Mouse (Mus musculus): Measurements from ENCODE around the gene Rab22a. TPM values are rescaled to one million over a fixed set of nuclear protein-coding genes. Genes with fewer than 3 reads are reported as not detected.

Gene Rab22a
- polyA plus RNA-seq, 2 experiments, result 23.9 to 49.4 TPM

DNA sequence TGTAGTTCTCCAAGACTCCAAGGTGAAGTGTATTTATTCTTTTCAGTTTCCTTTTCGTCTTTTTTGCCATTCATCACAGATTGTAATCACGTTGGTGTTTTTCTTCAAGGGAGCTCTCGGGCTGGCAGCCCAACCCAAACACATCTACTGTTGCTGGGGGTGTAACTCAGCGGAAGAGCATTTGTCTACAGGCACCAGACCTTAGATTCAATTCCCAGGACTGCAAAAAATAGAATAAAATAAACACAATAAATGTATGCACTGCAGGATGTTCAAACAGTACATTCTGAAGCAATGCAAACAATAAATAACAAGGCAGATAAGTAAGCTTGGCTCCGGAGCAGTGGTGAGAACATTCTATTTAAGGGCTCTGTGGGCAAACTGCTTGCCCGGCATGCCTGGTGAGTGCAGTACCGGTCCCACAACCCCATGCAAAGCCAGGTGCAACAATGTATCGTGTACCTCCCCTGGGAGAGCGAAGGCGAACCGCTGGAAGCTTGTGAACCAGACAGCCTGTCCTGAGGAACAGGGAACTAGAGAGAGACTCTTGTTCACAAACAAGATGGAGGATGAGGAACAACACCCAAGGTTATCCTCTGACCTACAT is 62.8 kb downstream of the Rab22a start:
- no peak for ATAC-seq (ENCODE audit: low FRiP score, low read depth)
- 74% methylated on average over 11 of the region's 11 CpGs for WGBS
- H3K9me3 ChIP-seq (ENCODE audit: control insufficient read depth, low read length), result no peaks in the 10 kb centered on the region; the same call in 1 of the 2 replicates

DNA sequence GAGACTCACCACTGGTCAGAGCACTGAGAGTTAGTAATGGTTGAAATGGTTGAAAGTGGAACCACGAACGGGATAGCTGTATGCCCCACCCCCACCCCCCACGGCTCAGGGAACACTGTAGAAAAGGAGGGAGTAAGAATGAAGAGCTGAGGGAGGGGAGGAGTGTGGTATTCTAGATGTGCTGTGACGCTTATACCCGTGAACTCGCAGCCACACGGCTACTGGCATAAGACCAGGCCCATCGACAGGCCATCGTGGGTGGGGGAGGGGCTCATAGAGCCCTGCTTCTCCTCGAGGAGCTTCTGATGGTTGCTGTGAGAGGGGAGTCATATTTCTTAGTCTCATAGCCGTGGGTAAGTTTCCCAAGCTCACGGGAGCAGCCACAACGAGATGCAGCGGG is 64.8 kb downstream of the Rab22a start:
- WGBS, result 32% methylated on average over 14 of the region's 14 CpGs
- Histone ChIP-seq H3K27me3 (ENCODE audit: control insufficient read depth, insufficient read depth, low read length) (no peaks in the 10 kb centered on the region), H3K27ac (replicated peaks; ENCODE audit: low read depth, low read length) (no peak overlapping the region)

More for the DNA sequence above, 62.8 kb downstream of the Rab22a start:
- no peak overlapping the region for H3K4me3 ChIP-seq (replicated peaks; ENCODE audit: low read length)
- H3K27ac ChIP-seq (replicated peaks; ENCODE audit: low read depth, low read length), result no peak overlapping the region
- no peaks in the 10 kb centered on the region for H3K36me3 ChIP-seq (ENCODE audit: control insufficient read depth, insufficient read depth, low read length)
- H3K9ac ChIP-seq (ENCODE audit: low read depth, low read length, severe bottlenecking), result no peak overlapping the region
- DNase-seq (ENCODE audit: low spot score), result no peak
- no peak for TF ChIP-seq POLR2A (IDR thresholded peaks at IDR 0.05; ENCODE audit: borderline replicate concordance, extremely low read depth, insufficient read depth, insufficient read length)
- no peaks in the 10 kb centered on the region for H3K27me3 ChIP-seq (ENCODE audit: control insufficient read depth, insufficient read depth, low read length)
- H3K4me1 ChIP-seq (ENCODE audit: control insufficient read depth, insufficient read depth, low read length), result peaks cover 4% of the 10 kb centered on the region
- H3K4me2 ChIP-seq (replicated peaks; ENCODE audit: low read depth, low read length, severe bottlenecking), result no peak overlapping the region

DNA sequence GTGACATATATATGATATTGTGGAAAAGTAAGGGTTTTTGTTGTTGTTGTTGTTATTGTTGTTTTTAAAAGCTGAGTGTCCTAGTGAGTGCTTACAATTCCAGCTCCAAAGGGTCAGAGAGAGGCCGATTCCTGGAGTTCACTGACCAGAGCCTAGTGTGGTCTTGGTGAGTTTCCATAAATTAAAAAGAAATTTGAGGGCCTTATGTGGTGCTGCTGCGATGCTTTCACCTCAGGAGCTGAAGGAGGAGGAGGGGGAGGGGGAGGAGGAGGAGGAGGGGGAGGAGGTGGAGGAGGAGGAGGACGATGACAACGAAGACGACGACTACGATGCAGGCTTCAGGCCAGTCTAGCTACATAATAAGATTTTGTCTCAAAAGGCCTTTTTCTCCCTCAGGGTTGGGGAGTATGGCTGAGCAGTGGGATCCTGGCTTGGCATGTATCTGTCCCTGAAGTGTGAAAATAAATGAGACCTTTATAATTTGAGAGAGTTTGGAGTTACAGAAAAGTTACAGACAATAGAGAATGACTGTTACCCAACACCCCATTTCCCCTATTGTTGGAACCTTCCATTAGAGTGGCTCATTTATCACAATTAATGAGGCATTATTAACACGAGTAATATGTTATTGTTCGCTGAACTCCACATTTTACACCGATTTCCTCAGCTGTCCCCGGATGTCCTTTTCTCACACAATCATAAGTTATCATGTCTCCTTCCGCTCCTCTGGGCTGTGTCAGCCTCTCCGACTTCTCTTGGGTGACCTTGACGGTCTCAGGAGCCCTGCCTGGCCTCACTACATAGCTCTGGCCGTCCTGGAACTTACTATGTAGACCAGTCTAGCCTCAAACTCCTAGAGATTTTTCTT is 65.6 kb downstream of the Rab22a start:
- 74% methylated on average over 15 of the region's 15 CpGs for WGBS
- no peak overlapping the region for H3K27ac ChIP-seq (replicated peaks; ENCODE audit: low read depth, low read length)
- no peak for TF ChIP-seq POLR2A (IDR thresholded peaks at IDR 0.05; ENCODE audit: borderline replicate concordance, extremely low read depth, insufficient read depth, insufficient read length)
- no peaks in the 10 kb centered on the region for H3K9me3 ChIP-seq (ENCODE audit: control insufficient read depth, low read length)
- no peak overlapping the region for H3K9ac ChIP-seq (ENCODE audit: low read depth, low read length, severe bottlenecking)
- no peak overlapping the region for H3K4me2 ChIP-seq (replicated peaks; ENCODE audit: low read depth, low read length, severe bottlenecking)
- no peak for ATAC-seq (ENCODE audit: low FRiP score, low read depth)
- DNase-seq (ENCODE audit: low spot score), result no peak
- H3K27me3 ChIP-seq (ENCODE audit: control insufficient read depth, insufficient read depth, low read length), result no peaks in the 10 kb centered on the region
- no peak overlapping the region for H3K4me3 ChIP-seq (replicated peaks; ENCODE audit: low read length)
- H3K4me1 ChIP-seq (ENCODE audit: control insufficient read depth, insufficient read depth, low read length), result peaks cover 4% of the 10 kb centered on the region
- no peaks in the 10 kb centered on the region for H3K36me3 ChIP-seq (ENCODE audit: control insufficient read depth, insufficient read depth, low read length)

More for the DNA sequence above, 64.8 kb downstream of the Rab22a start:
- H3K9ac ChIP-seq (ENCODE audit: low read depth, low read length, severe bottlenecking), result peak overlapping the region; percentile 32; the same call in 1 of the 2 replicates
- H3K4me3 ChIP-seq (replicated peaks; ENCODE audit: low read length), result no peak overlapping the region
- no peaks in the 10 kb centered on the region for H3K36me3 ChIP-seq (ENCODE audit: control insufficient read depth, insufficient read depth, low read length)
- H3K4me1 ChIP-seq (ENCODE audit: control insufficient read depth, insufficient read depth, low read length), result peaks cover 4% of the 10 kb centered on the region
- H3K9me3 ChIP-seq (ENCODE audit: control insufficient read depth, low read length), result no peaks in the 10 kb centered on the region
- DNase-seq (ENCODE audit: low spot score) (no peak), ATAC-seq (ENCODE audit: low FRiP score, low read depth) (peak; percentile 38; the same call in 1 of the 2 replicates)
- no peak overlapping the region for H3K4me2 ChIP-seq (replicated peaks; ENCODE audit: low read depth, low read length, severe bottlenecking)
- TF ChIP-seq POLR2A (IDR thresholded peaks at IDR 0.05; ENCODE audit: borderline replicate concordance, extremely low read depth, insufficient read depth, insufficient read length), result no peak

DNA sequence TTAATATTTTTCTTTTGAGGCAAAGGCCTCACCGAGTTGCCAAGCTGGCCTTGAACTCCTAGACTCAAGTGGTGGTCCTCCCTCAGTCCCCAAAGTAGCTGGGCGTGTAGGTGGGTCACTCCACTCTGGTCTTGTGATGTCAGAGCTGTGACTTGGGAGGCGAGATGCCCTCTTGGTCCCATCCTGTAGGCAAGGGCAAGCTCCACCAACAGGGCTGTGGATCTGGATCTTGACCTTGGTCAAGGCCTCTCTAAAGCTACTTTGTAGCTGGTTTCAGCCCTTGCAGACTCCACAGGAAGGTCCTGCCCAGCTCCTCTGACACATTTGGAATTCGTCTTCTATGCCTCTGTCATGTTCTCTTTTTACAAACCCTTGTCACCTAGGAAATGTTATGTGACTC is 66.3 kb downstream of the Rab22a start:
- TF ChIP-seq POLR2A (IDR thresholded peaks at IDR 0.05; ENCODE audit: borderline replicate concordance, extremely low read depth, insufficient read depth, insufficient read length), result no peak
- Histone ChIP-seq H3K9ac (ENCODE audit: low read depth, low read length, severe bottlenecking) (no peak overlapping the region), H3K27me3 (ENCODE audit: control insufficient read depth, insufficient read depth, low read length) (no peaks in the 10 kb centered on the region), H3K9me3 (ENCODE audit: control insufficient read depth, low read length) (no peaks in the 10 kb centered on the region), H3K27ac (replicated peaks; ENCODE audit: low read depth, low read length) (no peak overlapping the region), H3K4me1 (ENCODE audit: control insufficient read depth, insufficient read depth, low read length) (peaks cover 4% of the 10 kb centered on the region), H3K4me3 (replicated peaks; ENCODE audit: low read length) (no peak overlapping the region), H3K36me3 (ENCODE audit: control insufficient read depth, insufficient read depth, low read length) (no peaks in the 10 kb centered on the region), H3K4me2 (replicated peaks; ENCODE audit: low read depth, low read length, severe bottlenecking) (no peak overlapping the region)
- ATAC-seq (ENCODE audit: low FRiP score, low read depth), result no peak
- DNase-seq (ENCODE audit: low spot score), result no peak
- 85% methylated on average over 4 of the region's 4 CpGs for WGBS

DNA sequence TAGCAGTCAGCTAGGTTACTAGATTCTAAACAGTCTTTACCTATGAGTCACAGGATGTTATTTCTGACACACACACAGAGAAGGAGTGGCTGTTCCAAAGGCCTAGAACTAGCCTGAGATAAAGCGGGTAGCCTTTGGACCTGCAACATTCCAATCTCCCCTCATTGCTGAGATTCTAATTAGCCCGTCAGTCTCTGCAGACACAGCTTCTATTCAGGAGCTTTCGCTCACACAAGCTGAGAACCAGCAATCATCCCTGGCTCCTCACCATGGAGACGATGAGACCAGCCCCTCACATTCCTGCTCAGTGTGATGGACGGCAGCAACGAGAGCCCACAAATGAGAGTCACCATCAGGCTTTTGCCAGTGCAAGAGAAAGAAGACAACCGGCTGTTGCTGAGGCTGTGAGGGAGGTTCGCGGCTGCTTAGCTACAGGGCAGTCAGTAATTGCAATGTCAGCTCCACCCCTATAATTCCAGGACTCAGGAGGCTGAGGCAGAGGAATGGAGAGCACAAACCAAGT is 70.9 kb downstream of the Rab22a start:
- ATAC-seq (ENCODE audit: low FRiP score, low read depth) (peak; percentile 48; the same call in 1 of the 2 replicates), DNase-seq (ENCODE audit: low spot score) (no peak)
- no peaks in the 10 kb centered on the region for H3K27me3 ChIP-seq (ENCODE audit: control insufficient read depth, insufficient read depth, low read length)
- no peak overlapping the region for H3K4me2 ChIP-seq (replicated peaks; ENCODE audit: low read depth, low read length, severe bottlenecking)
- WGBS, result 10% methylated on average over 9 of the region's 9 CpGs
- H3K27ac ChIP-seq (replicated peaks; ENCODE audit: low read depth, low read length), result no peak overlapping the region
- H3K9ac ChIP-seq (ENCODE audit: low read depth, low read length, severe bottlenecking), result no peak overlapping the region
- no peak overlapping the region for H3K4me3 ChIP-seq (replicated peaks; ENCODE audit: low read length)
- no peaks in the 10 kb centered on the region for H3K4me1 ChIP-seq (ENCODE audit: control insufficient read depth, insufficient read depth, low read length)
- H3K36me3 ChIP-seq (ENCODE audit: control insufficient read depth, insufficient read depth, low read length), result no peaks in the 10 kb centered on the region
- no peak for TF ChIP-seq POLR2A (IDR thresholded peaks at IDR 0.05; ENCODE audit: borderline replicate concordance, extremely low read depth, insufficient read depth, insufficient read length)
- no peaks in the 10 kb centered on the region for H3K9me3 ChIP-seq (ENCODE audit: control insufficient read depth, low read length)

Data from limb, embryonic 14.5 days (tissue).